Mouse (Mus musculus) erythroblast, embryonic 14.5 days (primary cell): ENCODE results near the gene Cacng5.

Experiments used
- GATA1 ChIP-seq: IDR thresholded peaks from 2 replicates; pipeline ENCODE4 v1.6.1; 2012; ENCODE audit warnings: low read length, inconsistent platforms, mixed read lengths
- TAL1 ChIP-seq: IDR thresholded peaks from 3 replicates; pipeline ENCODE4 v1.6.1; 2012; ENCODE audit warnings: low read length, inconsistent platforms, mixed read lengths

DNA sequence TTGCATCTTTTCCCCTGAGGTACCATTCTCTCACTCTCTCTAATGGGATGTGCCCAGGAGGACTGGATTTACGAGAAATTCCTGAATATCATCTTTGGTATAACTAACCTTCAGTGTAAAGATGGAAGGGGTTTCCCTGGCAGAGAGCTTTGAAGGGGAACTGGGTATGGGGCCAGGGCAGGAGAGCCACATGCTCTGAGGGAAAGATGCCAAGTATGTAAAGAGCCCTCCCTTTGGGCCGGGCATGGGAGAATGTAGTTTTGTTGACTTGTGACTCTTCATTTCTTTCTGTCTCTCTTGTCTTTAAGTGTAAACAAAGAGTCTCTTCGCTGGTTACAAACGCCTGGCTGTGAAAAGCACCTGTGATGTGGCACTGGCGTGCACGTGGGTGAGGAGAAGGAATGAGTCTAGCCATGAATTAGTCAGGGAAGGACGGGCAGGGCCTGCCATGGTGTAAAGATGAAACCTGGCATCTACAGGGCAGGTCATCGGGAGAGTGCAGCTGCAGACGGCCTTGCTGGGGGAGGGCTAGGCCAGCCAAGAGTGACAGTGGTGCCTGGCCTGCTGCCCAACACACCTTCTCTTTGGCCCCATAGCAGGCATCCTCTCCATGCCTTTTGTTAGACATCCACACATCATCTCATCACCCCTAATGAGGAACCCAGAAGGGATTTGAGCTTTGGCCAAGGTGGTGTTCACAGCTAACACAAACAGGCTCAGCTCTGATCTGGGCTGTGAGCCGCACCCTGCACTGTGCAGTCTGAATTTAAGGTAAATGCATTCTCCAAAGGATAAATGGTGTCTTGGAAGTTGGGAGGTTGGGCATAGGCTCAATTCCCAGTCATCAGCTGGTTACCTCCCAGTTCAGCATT lies 40.6 kb upstream of the Cacng5 start:
- TF ChIP-seq GATA1 (no peak), TAL1 (no peak)
